Mouse (Mus musculus): ENCODE data around the gene Per3. TPM values are rescaled to one million over a fixed set of nuclear protein-coding genes. Genes with fewer than 3 reads are reported as not detected.
"Not testable (repeated sequence)": the region's sequence is repeated elsewhere in the genome, so short reads cannot be mapped to it uniquely, and the experiment has no call there.

The Per3 gene
- total RNA-seq, 1 experiment from 2014 or later, result 22.3 TPM

- DNase-seq, result no peak
Observed at GRCm38 (mm10) chr4:151024152-151024551, 20.3 kb downstream of the Per3 start.

- DNase-seq, result not testable (repeated sequence)
Observed at GRCm38 (mm10) chr4:151017356-151017755, 27.1 kb downstream of the Per3 start.

- no peak for DNase-seq
Observed at GRCm38 (mm10) chr4:151015946-151016345, 28.5 kb downstream of the Per3 start.

- DNase-seq, result no peak
Observed at GRCm38 (mm10) chr4:151010316-151010715, 34.1 kb downstream of the Per3 start.

GRCm38 (mm10) chr4:151006945-151007344 lies 37.5 kb downstream of the Per3 start:
- peak; percentile 73 for DNase-seq

- no peak for DNase-seq
Observed at GRCm38 (mm10) chr4:151005656-151006318, 38.7 kb downstream of the Per3 start.

- no peak for DNase-seq
Observed at GRCm38 (mm10) chr4:151001397-151001796, 43.1 kb downstream of the Per3 start.

- no peak for DNase-seq
Observed at GRCm38 (mm10) chr4:150998626-150999025, 45.8 kb downstream of the Per3 start.

GRCm38 (mm10) chr4:150996797-150997196 lies 47.7 kb downstream of the Per3 start, which contains the start of gene Uts2:
Gene Uts2 (plus strand): TSS chr4:150997097.
- DNase-seq, result no peak

GRCm38 (mm10) chr4:150990148-150990547 lies 54.3 kb downstream of the Per3 start:
- peak; percentile 61 for DNase-seq

GRCm38 (mm10) chr4:150980153-150980552 lies 64.3 kb downstream of the Per3 start:
- DNase-seq, result no peak

- no peak for DNase-seq
Observed at GRCm38 (mm10) chr4:150979455-150979854, 65.0 kb downstream of the Per3 start.

GRCm38 (mm10) chr4:150978156-150978910 lies 66.1 kb downstream of the Per3 start:
- DNase-seq, result no peak

GRCm38 (mm10) chr4:150975145-150975544 lies 69.3 kb downstream of the Per3 start:
- no peak for DNase-seq

- peak; percentile 66 for DNase-seq
Observed at GRCm38 (mm10) chr4:150973264-150973663, 71.2 kb downstream of the Per3 start.

- no peak for DNase-seq
Observed at GRCm38 (mm10) chr4:150968956-150969355, 75.5 kb downstream of the Per3 start.

GRCm38 (mm10) chr4:150966556-150966955 lies 77.9 kb downstream of the Per3 start:
- peak; percentile 72 for DNase-seq

- DNase-seq, result peak; percentile 20
Observed at GRCm38 (mm10) chr4:150965555-150965951, 78.9 kb downstream of the Per3 start.

GRCm38 (mm10) chr4:150964635-150965554 lies 79.6 kb downstream of the Per3 start:
- peak; percentile 92 for DNase-seq

- DNase-seq, result peak; percentile 16
Observed at GRCm38 (mm10) chr4:150963711-150964110, 80.8 kb downstream of the Per3 start.

- DNase-seq, result peak; percentile 83
Observed at GRCm38 (mm10) chr4:150962231-150962630, 82.2 kb downstream of the Per3 start.

GRCm38 (mm10) chr4:150958536-150958935 lies 85.9 kb downstream of the Per3 start:
- DNase-seq, result no peak

GRCm38 (mm10) chr4:150957106-150957458 lies 87.4 kb downstream of the Per3 start:
- DNase-seq, result no peak

Measured in adrenal gland, postnatal 14 days (tissue).